Mouse (Mus musculus): ENCODE results near the gene Fgd1.

DNA sequence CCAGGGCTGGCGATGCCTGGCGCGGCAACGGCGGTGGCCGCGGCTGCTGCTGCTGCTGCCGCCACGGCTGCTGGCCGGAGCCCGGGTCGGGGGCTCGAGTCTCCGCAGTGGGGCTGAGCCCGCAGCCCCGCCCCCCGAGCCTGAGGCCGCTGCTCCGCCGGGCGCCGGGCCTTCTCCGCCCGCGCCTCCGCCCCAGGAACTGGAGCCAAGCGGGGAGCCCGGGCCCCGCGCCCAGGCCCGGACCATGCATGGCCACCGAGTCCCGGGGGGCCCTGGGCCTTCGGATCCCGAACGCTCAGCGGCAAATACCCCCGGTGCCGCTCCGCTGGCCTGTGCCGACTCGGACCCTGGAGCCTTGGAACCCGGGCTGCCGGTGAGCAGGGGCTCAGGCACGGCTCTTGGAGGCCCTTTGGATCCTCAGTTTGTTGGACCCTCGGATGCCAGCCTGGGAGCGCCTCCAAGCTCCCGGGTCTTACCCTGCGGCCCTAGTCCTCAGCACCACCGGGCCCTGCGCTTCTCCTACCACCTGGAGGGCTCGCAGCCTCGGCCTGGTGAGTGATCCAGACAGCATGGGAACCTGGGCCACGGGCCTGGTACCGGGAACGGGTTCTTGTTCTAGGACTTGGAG is 1.6 kb downstream of the Fgd1 start:
- TF ChIP-seq CTCF (IDR thresholded peaks at IDR 0.05; ENCODE audit: extremely low read depth, insufficient read depth, insufficient read length, insufficient replicate concordance) (no peak), POLR2A (IDR thresholded peaks at IDR 0.05; ENCODE audit: low read depth, low read length) (no peak)

All from spleen, adult 2 months (tissue).